Mouse (Mus musculus) cerebellum, adult 9-10 months (tissue): ENCODE data around the gene Gm38392.
A peak's percentile ranks its signal among the peaks of the same experiment; 100 is the strongest.

ENCODE experiments used
- DNase-seq: peaks from one replicate; pipeline ENCODE4 v3.0.0; 2022

Gm38392 gene

GRCm38 (mm10) chr3:88197741-88198504 is 89.1 kb downstream of the Gm38392 start:
- peak; percentile 26 for DNase-seq
